Mouse (Mus musculus) heart, embryonic 12.5 days (tissue): ENCODE measurements around the gene Amotl2. TPM values are rescaled to one million over a fixed set of nuclear protein-coding genes. Genes with fewer than 3 reads are reported as not detected.

ENCODE experiments used
- ATAC-seq: fragments of 200-750 bp; cut with Nextera tagmentation; 2 replicates; pipeline ENCODE4 v1.8.0; 2017; ENCODE audit warnings: moderate TSS enrichment, moderate library complexity; ENCODE audit not compliant: insufficient number of reproducible peaks, low FRiP score
- H3K27ac ChIP-seq: fragments of 300-500 bp; sonication (generic); 2 replicates; pipeline ENCODE4 v1.5.1; 2016; ENCODE audit warnings: mild to moderate bottlenecking, moderate library complexity; ENCODE audit not compliant: poor library complexity, severe bottlenecking
- H3K27me3 ChIP-seq: fragments of 300-500 bp; sonication (generic); replicated peaks from 2 replicates; pipeline ENCODE4 v1.6.1; 2016; ENCODE audit warnings: mild to moderate bottlenecking, moderate library complexity
- H3K36me3 ChIP-seq: fragments of 300-500 bp; sonication (generic); 2 replicates; pipeline ENCODE4 v1.6.1; 2016; ENCODE audit warnings: mild to moderate bottlenecking, moderate library complexity
- H3K4me1 ChIP-seq: fragments of 300-500 bp; sonication (generic); replicated peaks from 2 replicates; pipeline ENCODE4 v1.6.1; 2016; ENCODE audit warnings: mild to moderate bottlenecking
- H3K4me2 ChIP-seq: fragments of 300-500 bp; sonication (generic); 2 replicates; pipeline ENCODE4 v1.6.1; 2016; ENCODE audit warnings: mild to moderate bottlenecking, moderate library complexity
- H3K4me3 ChIP-seq: fragments of 300-500 bp; sonication (generic); 2 replicates; pipeline ENCODE4 v1.5.1; 2016; ENCODE audit warnings: mild to moderate bottlenecking
- H3K9ac ChIP-seq: fragments of 300-500 bp; sonication (generic); 2 replicates; pipeline ENCODE4 v1.6.1; 2016; ENCODE audit warnings: mild to moderate bottlenecking, moderate library complexity
- H3K9me3 ChIP-seq: fragments of 300-500 bp; sonication (generic); replicated peaks from 2 replicates; pipeline ENCODE4 v1.6.1; 2016; ENCODE audit warnings: mild to moderate bottlenecking, moderate library complexity
- WGBS: fragments of 180-500 bp; shearing (Covaris S2); methylation state at CpG from one replicate; pipeline ENCODE4 v1.1.7; 2016; 5-methylcytosine and 5-hydroxymethylcytosine counted together
- polyA plus RNA-seq: library from polyadenylated mRNA; unstranded; fragments of >200 nt; fragmentation: Nextera tagmentation; extraction: Ambion mirVana; gene quantifications from 2 replicates; pipeline ENCODE4 v1.2.1, GENCODE M21; 2016

Amotl2 gene
- polyA plus RNA-seq, 1 experiment from 2014 or later = 59.2 TPM

DNA sequence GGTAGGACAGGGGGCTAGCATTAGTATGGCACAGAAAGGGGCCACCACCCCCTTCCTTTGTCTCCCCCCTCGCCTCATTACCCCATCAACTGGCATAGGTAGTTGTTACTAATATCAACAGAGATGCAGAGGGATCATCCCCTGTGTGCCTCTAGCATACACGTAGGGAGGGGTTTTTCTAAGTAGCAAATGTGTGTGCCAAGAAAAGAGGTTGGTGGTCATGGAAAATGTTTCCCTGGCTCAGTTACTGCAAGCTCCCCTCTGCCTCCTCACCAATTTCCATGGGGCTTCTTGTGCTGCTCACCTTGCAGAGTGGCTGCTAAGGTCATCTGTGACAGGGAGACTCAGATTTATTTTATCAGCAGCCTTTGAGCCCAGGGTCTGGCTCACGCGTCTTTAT, 2.6 kb downstream of the Amotl2 start:
- Histone ChIP-seq H3K9ac (peak overlapping the region; percentile 97), H3K27me3 (no peaks in the 10 kb centered on the region), H3K4me1 (peaks cover 74% of the 10 kb centered on the region), H3K9me3 (no peaks in the 10 kb centered on the region), H3K4me2 (peak overlapping the region; percentile 76), H3K27ac (peak overlapping the region; percentile 99), H3K36me3 (peaks cover 43% of the 10 kb centered on the region), H3K4me3 (peak overlapping the region; percentile 84)
- WGBS = 0% methylated on average over 4 of the region's 4 CpGs
- no peak for ATAC-seq

DNA sequence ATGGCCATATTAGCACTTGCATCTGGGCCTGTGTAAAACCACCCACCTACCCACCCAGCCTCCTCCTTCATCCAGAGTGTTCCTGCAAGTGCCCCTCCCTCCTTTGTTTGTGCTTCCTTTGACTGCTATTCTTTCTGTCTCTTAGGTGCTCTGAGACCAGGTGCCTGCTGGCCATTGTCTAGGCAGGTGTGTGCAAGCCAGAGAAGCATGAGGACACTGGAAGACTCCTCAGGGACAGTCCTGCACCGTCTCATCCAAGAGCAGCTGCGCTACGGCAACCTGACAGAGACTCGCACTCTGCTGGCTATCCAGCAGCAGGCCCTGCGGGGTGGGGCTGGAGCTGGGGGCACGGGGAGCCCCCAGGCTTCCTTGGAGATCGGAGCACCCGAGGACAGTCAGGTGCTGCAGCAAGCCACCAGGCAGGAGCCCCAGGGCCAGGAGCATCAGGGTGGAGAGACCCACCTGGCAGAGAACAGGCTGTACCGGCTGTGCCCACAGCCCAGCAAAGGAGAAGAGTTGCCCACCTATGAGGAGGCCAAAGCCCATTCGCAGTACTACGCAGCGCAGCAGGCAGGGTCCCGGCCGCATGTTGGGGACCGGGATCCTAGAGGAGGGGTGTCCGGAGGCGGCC, 3.6 kb downstream of the Amotl2 start:
- Histone ChIP-seq H3K9me3 (no peaks in the 10 kb centered on the region), H3K4me2 (peak overlapping the region; percentile 76), H3K27me3 (no peaks in the 10 kb centered on the region), H3K4me1 (peaks cover 74% of the 10 kb centered on the region), H3K27ac (peak overlapping the region; percentile 70), H3K9ac (peak overlapping the region; percentile 97), H3K4me3 (peak overlapping the region; percentile 84), H3K36me3 (peaks cover 53% of the 10 kb centered on the region)
- WGBS = 46% methylated on average over 17 of the region's 17 CpGs
- ATAC-seq = no peak

DNA sequence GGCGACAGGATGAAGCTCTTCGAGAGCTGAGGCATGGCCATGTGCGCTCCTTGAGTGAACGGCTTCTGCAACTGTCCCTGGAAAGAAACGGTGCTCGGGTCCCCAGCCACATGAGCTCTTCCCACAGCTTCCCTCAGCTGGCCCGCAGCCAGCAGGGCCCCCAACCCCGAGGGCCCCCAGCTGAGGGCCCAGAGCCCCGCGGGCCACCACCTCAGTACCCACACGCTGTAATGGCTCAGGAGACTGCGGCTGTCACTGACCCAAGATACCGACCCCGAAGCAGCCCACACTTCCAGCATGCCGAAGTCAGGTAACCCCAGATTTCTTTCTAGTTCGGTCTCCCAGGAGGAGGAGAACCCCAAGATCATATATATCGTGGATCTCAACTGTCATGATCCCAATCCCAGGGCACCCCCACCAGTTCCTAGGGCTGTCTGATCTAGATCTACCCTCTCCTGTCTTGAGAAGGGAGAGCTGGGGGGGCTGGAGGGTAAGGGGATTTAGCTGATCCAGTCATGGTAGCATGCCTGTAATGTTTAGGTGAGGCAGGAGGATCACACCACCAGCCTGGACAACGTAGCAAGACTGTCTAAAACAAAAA, 4.2 kb downstream of the Amotl2 start:
- Histone ChIP-seq H3K27ac (peak overlapping the region; percentile 70), H3K36me3 (peaks cover 59% of the 10 kb centered on the region), H3K4me3 (peak overlapping the region; percentile 84), H3K9me3 (no peaks in the 10 kb centered on the region), H3K4me1 (peaks cover 74% of the 10 kb centered on the region), H3K27me3 (no peaks in the 10 kb centered on the region), H3K9ac (peak overlapping the region; percentile 97), H3K4me2 (peak overlapping the region; percentile 76)
- WGBS = 44% methylated on average over 18 of the region's 18 CpGs
- no peak for ATAC-seq

DNA sequence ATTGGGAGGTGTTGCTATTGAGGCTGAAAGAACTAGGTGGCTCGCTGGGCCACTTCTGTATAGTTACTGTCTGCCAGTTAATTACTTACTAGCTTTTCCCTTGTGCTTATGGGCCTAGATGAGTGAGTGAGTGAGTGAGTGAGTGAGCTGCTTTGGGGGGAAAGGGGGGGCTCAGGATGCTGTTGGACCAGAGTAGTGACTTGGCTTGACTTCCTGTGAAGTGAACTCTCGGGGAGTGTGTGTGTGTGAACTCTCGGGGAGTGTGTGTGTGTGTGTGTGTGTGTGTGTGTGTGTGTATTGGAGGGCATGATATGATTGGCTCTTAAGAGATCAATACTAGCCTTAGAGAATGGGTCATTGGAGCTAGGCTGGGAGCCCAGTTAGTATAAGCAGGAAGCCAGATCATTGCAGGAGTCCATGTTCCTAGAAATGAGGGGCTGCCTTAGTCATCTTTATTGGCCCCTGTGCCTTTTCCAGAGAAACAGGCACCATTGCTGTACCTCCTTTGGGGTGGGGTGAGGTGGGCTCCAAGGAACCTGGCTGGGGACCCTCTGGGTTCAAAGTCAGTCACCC, 5.0 kb downstream of the Amotl2 start:
- WGBS = 30% methylated on average over 3 of the region's 3 CpGs
- Histone ChIP-seq H3K27ac (peak overlapping the region; percentile 70), H3K9ac (peak overlapping the region; percentile 55), H3K4me3 (peak overlapping the region; percentile 84), H3K27me3 (no peaks in the 10 kb centered on the region), H3K4me1 (peaks cover 75% of the 10 kb centered on the region), H3K9me3 (no peaks in the 10 kb centered on the region), H3K36me3 (peaks cover 64% of the 10 kb centered on the region), H3K4me2 (peak overlapping the region; percentile 76)
- no peak for ATAC-seq

DNA sequence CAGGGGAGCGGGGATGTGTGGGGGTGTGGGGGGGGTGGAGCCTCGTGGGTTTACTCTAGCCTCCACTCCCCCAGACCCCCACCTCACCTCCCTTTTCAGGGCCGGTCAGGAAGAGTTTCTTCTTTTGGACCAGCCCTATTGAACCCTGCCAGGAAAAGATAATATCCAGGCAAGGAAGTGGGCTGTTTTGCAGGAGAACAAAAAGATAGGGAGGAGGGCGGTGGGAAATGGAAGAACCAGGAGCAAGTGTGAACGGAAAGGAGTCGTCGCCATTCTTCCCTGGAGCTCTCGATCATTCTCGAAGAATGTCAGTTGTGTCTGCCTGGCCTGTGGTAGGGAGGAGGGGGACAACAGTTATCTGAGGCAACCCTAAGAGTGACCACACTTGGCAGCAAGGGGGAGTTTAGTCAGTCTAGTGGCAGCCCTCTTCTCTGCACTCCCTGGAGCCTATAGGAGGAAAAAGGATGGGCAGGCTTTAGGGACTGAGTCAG, 5.6 kb downstream of the Amotl2 start:
- 12% methylated on average over 9 of the region's 9 CpGs for WGBS
- no peak for ATAC-seq
- H3K9me3 ChIP-seq = no peaks in the 10 kb centered on the region
- H3K4me1 ChIP-seq = peaks cover 77% of the 10 kb centered on the region
- peak overlapping the region; percentile 70 for H3K27ac ChIP-seq
- H3K4me2 ChIP-seq = peak overlapping the region; percentile 76
- peak overlapping the region; percentile 84 for H3K4me3 ChIP-seq
- no peaks in the 10 kb centered on the region for H3K27me3 ChIP-seq
- peaks cover 70% of the 10 kb centered on the region for H3K36me3 ChIP-seq
- H3K9ac ChIP-seq = peak overlapping the region; percentile 55

DNA sequence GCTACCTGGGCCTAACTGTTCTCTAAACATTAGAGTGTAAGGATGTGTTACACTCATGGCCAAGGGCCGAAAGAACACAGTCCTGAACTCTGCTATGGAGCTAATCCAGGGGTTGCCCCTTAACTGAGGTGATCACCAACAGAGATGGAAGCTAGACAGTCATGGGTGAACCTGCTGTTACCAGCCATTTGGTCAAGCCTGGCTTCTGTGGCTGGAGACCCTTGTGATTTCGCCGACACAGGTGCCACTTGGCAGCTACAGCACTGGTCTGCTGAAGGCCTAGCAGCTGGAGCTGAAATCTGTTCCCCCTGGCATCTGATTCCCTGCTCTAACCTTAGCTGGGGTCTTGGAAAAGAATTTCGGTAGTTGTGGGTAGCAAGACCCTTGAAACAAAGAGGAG, 6.3 kb downstream of the Amotl2 start:
- Histone ChIP-seq H3K4me3 (peak overlapping the region; percentile 84; the same call in 1 of the 2 replicates), H3K27me3 (no peaks in the 10 kb centered on the region), H3K36me3 (peaks cover 76% of the 10 kb centered on the region), H3K4me2 (peak overlapping the region; percentile 76), H3K27ac (peak overlapping the region; percentile 70), H3K9ac (peak overlapping the region; percentile 55; the same call in 1 of the 2 replicates), H3K9me3 (no peaks in the 10 kb centered on the region), H3K4me1 (peaks cover 83% of the 10 kb centered on the region)
- 79% methylated on average over 4 of the region's 4 CpGs for WGBS
- ATAC-seq = no peak

DNA sequence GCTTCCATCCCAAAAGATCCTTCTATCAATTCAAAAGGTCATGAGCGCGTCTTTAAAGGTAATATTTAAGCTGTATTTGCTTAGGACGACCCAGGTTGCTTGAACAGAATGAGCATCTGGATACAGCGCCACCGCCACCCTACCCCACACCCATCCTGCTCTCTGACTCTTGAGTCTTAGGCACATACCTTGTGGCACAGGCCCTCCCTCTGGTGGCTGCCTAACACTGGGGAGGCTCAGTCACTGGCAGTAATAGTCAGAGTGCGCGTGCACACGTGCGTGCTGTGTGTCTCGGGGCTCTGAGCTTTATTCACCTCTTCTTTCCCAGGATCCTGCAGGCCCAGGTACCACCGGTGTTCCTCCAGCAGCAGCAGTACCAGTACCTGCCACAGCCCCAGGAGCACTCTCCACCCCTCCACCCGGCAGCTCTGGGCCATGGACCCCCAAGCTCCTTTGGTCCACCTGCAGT, 6.8 kb downstream of the Amotl2 start:
- WGBS = 81% methylated on average over 12 of the region's 12 CpGs
- H3K4me1 ChIP-seq = peaks cover 88% of the 10 kb centered on the region
- H3K36me3 ChIP-seq = peaks cover 82% of the 10 kb centered on the region
- H3K9me3 ChIP-seq = no peaks in the 10 kb centered on the region
- peak overlapping the region; percentile 89 for H3K27ac ChIP-seq
- H3K4me2 ChIP-seq = no peak overlapping the region
- no peak for ATAC-seq
- no peak overlapping the region for H3K4me3 ChIP-seq
- no peaks in the 10 kb centered on the region for H3K27me3 ChIP-seq
- H3K9ac ChIP-seq = peak overlapping the region; percentile 38

DNA sequence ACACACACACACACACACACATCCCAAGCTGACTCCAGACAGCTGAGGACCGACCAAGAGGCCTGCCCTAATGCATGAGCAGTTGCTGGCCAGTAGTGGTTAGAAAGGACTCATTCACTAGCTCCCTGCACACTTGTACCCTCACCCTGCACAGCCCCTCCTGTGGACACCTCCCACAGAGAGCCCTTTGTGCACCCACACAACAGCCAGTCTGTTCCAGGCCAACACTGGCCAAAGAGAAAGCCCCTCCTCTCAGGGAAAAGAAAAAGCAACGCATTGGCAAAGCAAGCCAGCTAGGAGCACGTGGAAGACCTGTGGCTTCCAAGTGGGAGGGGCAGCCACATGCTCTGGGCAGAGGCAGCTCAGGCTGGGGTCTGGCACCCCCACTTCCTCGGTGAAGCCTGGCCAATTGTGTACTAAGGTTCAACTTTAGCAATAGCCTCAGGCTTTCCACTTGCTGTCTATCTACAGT, 7.6 kb downstream of the Amotl2 start:
- Histone ChIP-seq H3K27ac (peak overlapping the region; percentile 89), H3K4me1 (peaks cover 94% of the 10 kb centered on the region), H3K9ac (peak overlapping the region; percentile 38; the same call in 1 of the 2 replicates), H3K4me3 (no peak overlapping the region), H3K4me2 (no peak overlapping the region), H3K36me3 (peaks cover 89% of the 10 kb centered on the region), H3K27me3 (no peaks in the 10 kb centered on the region), H3K9me3 (no peaks in the 10 kb centered on the region)
- 36% methylated on average over 4 of the region's 4 CpGs for WGBS
- no peak for ATAC-seq

DNA sequence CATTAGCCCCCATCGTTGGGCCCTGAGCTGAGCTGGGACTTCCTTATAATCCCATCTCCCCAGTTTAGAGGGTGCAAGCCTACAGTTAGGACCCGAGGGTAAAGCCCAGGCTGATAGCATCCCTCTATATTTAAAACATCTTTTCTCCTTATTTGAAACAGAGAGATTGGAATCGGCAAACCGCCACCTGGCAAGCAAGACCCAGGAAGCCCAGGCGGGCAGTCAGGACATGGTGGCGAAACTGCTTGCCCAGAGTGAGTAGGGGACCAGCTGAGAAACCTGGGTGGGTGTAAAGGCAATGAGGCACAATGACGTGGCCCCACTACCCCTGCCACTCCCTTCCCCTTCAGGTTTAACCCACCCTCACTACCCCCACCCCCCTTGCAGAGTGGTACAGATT, 8.5 kb downstream of the Amotl2 start:
- H3K4me2 ChIP-seq = no peak overlapping the region
- peaks cover 97% of the 10 kb centered on the region for H3K36me3 ChIP-seq
- peaks cover 97% of the 10 kb centered on the region for H3K4me1 ChIP-seq
- no peaks in the 10 kb centered on the region for H3K27me3 ChIP-seq
- no peaks in the 10 kb centered on the region for H3K9me3 ChIP-seq
- H3K4me3 ChIP-seq = no peak overlapping the region
- H3K27ac ChIP-seq = peak overlapping the region; percentile 89
- ATAC-seq = no peak
- peak overlapping the region; percentile 38 for H3K9ac ChIP-seq
- WGBS = 69% methylated on average over 7 of the region's 7 CpGs

DNA sequence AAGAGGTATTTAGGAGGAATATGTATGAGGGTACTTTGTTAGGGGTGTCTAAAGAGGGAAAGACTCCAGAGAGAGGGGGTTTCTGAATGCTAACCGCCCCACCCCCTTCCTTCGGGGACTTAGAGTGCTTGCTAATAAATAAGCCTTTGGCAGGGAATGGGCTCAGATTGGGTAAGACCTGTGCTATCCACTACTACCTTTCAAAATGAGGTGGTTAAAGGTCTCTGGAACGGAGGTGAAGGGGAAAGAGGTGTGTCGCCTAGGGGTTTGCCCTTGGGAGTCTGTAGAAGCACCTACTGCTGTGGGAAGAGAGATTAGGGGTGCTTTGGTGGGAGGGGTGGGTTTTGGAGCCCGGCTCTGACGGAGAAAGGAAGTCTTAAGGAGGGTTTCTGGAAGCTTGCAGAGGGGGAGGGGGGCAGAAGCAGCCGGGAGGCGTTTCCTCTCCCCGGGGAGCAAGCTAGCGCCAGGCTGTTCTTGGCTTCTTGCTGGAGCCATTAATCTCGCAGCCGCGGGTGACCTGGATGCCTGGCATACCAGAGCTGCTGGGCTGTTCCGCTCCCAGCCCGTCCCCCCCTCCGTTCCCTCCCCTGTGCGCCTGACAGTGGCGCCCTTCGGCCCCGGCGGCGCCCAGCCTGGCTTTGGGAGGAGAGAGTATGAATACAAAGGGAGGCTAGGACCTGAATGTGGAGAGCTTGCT, 9.6 kb downstream of the Amotl2 start:
- peak overlapping the region; percentile 16; the same call in 1 of the 2 replicates for H3K4me3 ChIP-seq
- H3K9ac ChIP-seq = peak overlapping the region; percentile 56; the same call in 1 of the 2 replicates
- peaks cover 92% of the 10 kb centered on the region for H3K4me1 ChIP-seq
- H3K27ac ChIP-seq = peak overlapping the region; percentile 89
- H3K27me3 ChIP-seq = no peaks in the 10 kb centered on the region
- ATAC-seq = peak; percentile 83
- peak overlapping the region; percentile 61 for H3K4me2 ChIP-seq
- H3K36me3 ChIP-seq = peaks cover 97% of the 10 kb centered on the region
- no peaks in the 10 kb centered on the region for H3K9me3 ChIP-seq
- under 1% methylated on average over 19 of the region's 22 CpGs for WGBS
